Mouse (Mus musculus) CH12.LX (cell line): ENCODE measurements around the gene Zfp235.

ENCODE experiments used
- BHLHE40 ChIP-seq: IDR thresholded peaks from 2 replicates; pipeline ENCODE4 v1.6.1; 2011; ENCODE audit warnings: mild to moderate bottlenecking, low read depth, low read length, improper control_type of control experiment
- CHD1 ChIP-seq: IDR thresholded peaks from 2 replicates; pipeline ENCODE4 v1.6.1; 2012; ENCODE audit warnings: low read depth, low read length, improper control_type of control experiment, inconsistent platforms
- CTCF ChIP-seq, 2 experiments: IDR thresholded peaks in 1 of 2; conservative IDR thresholded peaks in 1 of 2; 2 replicates each; pipeline ENCODE4 v1.5.1; 2011 to 2012; ENCODE audit warnings: low read depth in 2 of 2, low read length in 2 of 2, improper control_type of control experiment in 1 of 2, inconsistent platforms in 1 of 2, mild to moderate bottlenecking in 1 of 2, moderate library complexity in 1 of 2
- HCFC1 ChIP-seq: IDR thresholded peaks from 2 replicates; pipeline ENCODE4 v1.6.1; 2012; ENCODE audit warnings: low read depth, mild to moderate bottlenecking, inconsistent platforms, low read length, improper control_type of control experiment
- KAT2A ChIP-seq: IDR thresholded peaks from 2 replicates; pipeline ENCODE4 v1.6.1; 2012; ENCODE audit warnings: low read length, improper control_type of control experiment, inconsistent platforms; ENCODE audit not compliant: insufficient replicate concordance
- MAX ChIP-seq: IDR thresholded peaks from 2 replicates; pipeline ENCODE4 v1.6.1; 2011; ENCODE audit warnings: low read length, improper control_type of control experiment
- MXI1 ChIP-seq: IDR thresholded peaks from 2 replicates; pipeline ENCODE4 v1.6.1; 2011; ENCODE audit warnings: mild to moderate bottlenecking, low read depth, low read length, improper control_type of control experiment
- POLR2A ChIP-seq: IDR thresholded peaks from 2 replicates; pipeline ENCODE4 v1.6.1; 2011; ENCODE audit warnings: low read depth, mild to moderate bottlenecking, improper control_type of control experiment, low read length
- SIN3A ChIP-seq: IDR thresholded peaks from 2 replicates; pipeline ENCODE4 v1.6.1; 2012; ENCODE audit warnings: low read length, improper control_type of control experiment, inconsistent platforms
- TCF12 ChIP-seq: IDR thresholded peaks from 2 replicates; pipeline ENCODE4 v1.6.1; 2014; ENCODE audit warnings: low read depth, mild to moderate bottlenecking, inconsistent platforms, low read length, improper control_type of control experiment
- USF1 ChIP-seq: IDR thresholded peaks from 2 replicates; pipeline ENCODE4 v1.6.1; 2014; ENCODE audit warnings: low read depth, mild to moderate bottlenecking, inconsistent platforms, low read length, improper control_type of control experiment
- ZMIZ1 ChIP-seq: IDR thresholded peaks from 2 replicates; pipeline ENCODE4 v1.6.1; 2012; ENCODE audit warnings: low read depth, mild to moderate bottlenecking, inconsistent platforms, low read length, improper control_type of control experiment
- ZNF384 ChIP-seq: IDR thresholded peaks from 2 replicates; pipeline ENCODE4 v1.6.1; 2012; ENCODE audit warnings: low read depth, low read length, improper control_type of control experiment, inconsistent platforms

DNA sequence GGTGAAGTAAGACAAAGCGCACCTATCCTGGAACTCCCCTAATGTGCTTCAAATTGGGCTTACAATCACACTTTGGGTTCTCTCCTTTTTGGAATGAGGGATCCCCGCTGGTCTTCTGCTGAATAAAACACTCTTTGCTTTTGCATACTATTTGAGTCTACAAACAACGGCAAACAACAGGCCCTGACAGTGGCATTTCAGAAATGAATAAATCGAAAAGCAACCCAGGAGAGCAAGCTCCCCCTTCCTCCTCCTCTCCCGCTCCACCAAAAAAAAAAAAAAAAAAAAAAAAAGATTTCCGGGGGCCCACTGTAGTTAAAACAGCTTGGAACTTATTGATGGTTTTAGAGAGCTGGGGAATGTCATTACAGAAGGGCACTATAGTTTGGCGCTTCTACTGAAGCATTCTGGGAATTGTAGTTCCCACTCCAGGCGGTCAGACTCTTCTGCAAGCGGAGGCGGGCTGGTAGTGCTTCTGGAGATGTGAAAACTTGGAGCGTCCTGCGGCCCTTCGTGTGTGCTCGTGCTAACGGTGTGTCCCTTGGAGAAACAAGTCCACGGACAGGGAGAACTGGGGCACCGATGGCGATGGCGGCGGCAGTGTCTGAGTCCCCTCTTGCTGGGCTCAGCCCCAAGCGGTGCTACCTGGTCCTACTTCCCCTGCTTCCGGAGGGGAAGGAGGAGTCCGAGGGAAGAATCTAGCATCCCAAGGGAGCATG, 40.8 kb downstream of the Zfp235 start, which contains the start of gene Zfp114:
- TF ChIP-seq CTCF (conservative IDR thresholded peaks at IDR 0.05 in 1 of 2, IDR thresholded peaks at IDR 0.05 in 1 of 2; ENCODE audit: low read depth in 2 of 2, low read length in 2 of 2) (no peak), POLR2A (no peak), KAT2A (no peak), MAX (no peak), CHD1 (no peak), USF1 (no peak), SIN3A (no peak), BHLHE40 (no peak), TCF12 (no peak), ZMIZ1 (no peak), ZNF384 (no peak), HCFC1 (no peak), MXI1 (no peak)
